Mouse (Mus musculus): ENCODE data around the gene Nr4a3. TPM values are rescaled to one million over a fixed set of nuclear protein-coding genes. Genes with fewer than 3 reads are reported as not detected.
A peak's percentile ranks its signal among the peaks of the same experiment; 100 is the strongest.

Gene Nr4a3
- polyA plus RNA-seq, 1 experiment, result 3.9 TPM

DNA sequence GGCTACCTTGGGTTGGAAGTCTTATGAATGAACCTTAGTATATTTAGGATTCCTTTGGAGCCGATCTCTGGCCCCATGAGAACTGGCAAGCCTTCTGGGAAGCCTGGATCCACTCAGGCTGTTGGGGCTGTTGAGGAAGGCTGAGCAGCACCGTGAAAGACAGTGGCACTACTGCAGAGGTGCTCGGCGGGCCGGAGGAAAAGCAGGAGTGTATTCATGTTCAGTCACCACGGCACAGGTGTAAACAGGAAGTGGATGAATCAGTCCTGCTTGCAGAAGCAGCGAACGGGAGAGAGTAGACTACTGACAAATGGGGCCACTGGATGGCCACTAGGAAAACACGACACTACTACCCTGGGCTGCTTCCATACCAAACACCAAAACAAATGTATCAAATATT is 10.7 kb upstream of the Nr4a3 start:
- Histone ChIP-seq H3K27me3 (ENCODE audit: control insufficient read depth, insufficient read depth, low read length) (no peaks in the 10 kb centered on the region), H3K4me1 (ENCODE audit: control insufficient read depth, insufficient read depth, insufficient read length, low read length) (no peaks in the 10 kb centered on the region), H3K27ac (ENCODE audit: insufficient read depth, low read depth, low read length) (no peak overlapping the region), H3K4me3 (ENCODE audit: low read depth, low read length) (no peak overlapping the region), H3K36me3 (ENCODE audit: control insufficient read depth, insufficient read depth, low read length) (no peaks in the 10 kb centered on the region)
- TF ChIP-seq CTCF (IDR thresholded peaks at IDR 0.05; ENCODE audit: extremely low read depth, insufficient read length, insufficient replicate concordance, low read depth, low read length), result no peak
- TF ChIP-seq POLR2A (IDR thresholded peaks at IDR 0.05; ENCODE audit: low read depth, low read length), result no peak
- WGBS, result 74% methylated on average over 9 of the region's 9 CpGs

DNA sequence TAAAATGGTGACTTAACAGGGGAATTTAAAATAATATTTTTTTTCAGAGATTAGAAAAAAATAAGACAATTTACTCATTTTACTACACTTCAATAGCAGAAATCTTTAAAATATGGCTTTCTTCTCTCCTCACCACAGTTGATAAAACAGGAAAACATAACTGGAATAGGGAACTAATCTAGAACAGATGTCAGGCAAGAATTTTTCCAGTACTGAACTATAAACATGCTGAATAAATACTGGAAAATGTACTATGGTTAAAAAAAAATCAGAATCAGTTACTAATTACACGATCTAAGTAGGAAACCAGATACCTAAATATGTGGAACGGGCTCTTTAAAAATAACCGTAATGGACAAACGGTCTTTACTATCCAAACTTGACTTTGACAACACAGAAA is 7.3 kb upstream of the Nr4a3 start:
- H3K27ac ChIP-seq (ENCODE audit: insufficient read depth, low read depth, low read length), result no peak overlapping the region
- H3K4me3 ChIP-seq (ENCODE audit: low read depth, low read length), result no peak overlapping the region
- no peaks in the 10 kb centered on the region for H3K36me3 ChIP-seq (ENCODE audit: control insufficient read depth, insufficient read depth, low read length)
- TF ChIP-seq POLR2A (IDR thresholded peaks at IDR 0.05; ENCODE audit: low read depth, low read length) (no peak), CTCF (IDR thresholded peaks at IDR 0.05; ENCODE audit: extremely low read depth, insufficient read length, insufficient replicate concordance, low read depth, low read length) (no peak)
- H3K4me1 ChIP-seq (ENCODE audit: control insufficient read depth, insufficient read depth, insufficient read length, low read length), result no peaks in the 10 kb centered on the region
- H3K27me3 ChIP-seq (ENCODE audit: control insufficient read depth, insufficient read depth, low read length), result no peaks in the 10 kb centered on the region
- WGBS, result 78% methylated on average over 4 of the region's 4 CpGs

DNA sequence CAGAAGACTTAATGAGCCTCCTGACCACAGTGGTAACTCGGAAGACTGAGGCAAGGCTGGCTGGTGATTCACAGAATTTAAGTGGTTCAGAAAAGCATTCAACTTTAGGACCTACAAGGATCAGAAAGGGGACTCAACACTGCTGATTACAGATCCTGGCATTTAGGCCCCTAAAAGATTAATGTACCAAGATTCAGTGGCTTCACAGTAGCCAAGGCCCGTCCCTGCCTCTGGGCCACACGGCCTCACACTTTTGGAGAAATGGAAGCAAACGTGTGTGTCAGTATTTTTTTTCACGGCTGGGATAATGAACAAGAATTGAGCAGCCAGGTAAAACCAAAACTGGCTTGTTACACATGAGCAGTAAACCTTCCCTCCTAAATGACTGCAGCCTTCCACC is 6.1 kb upstream of the Nr4a3 start:
- 89% methylated on average over 5 of the region's 5 CpGs for WGBS
- no peaks in the 10 kb centered on the region for H3K36me3 ChIP-seq (ENCODE audit: control insufficient read depth, insufficient read depth, low read length)
- H3K27me3 ChIP-seq (ENCODE audit: control insufficient read depth, insufficient read depth, low read length), result no peaks in the 10 kb centered on the region
- no peak overlapping the region for H3K27ac ChIP-seq (ENCODE audit: insufficient read depth, low read depth, low read length)
- no peak overlapping the region for H3K4me3 ChIP-seq (ENCODE audit: low read depth, low read length)
- H3K4me1 ChIP-seq (ENCODE audit: control insufficient read depth, insufficient read depth, insufficient read length, low read length), result no peaks in the 10 kb centered on the region
- TF ChIP-seq POLR2A (IDR thresholded peaks at IDR 0.05; ENCODE audit: low read depth, low read length) (no peak), CTCF (IDR thresholded peaks at IDR 0.05; ENCODE audit: extremely low read depth, insufficient read length, insufficient replicate concordance, low read depth, low read length) (no peak)

DNA sequence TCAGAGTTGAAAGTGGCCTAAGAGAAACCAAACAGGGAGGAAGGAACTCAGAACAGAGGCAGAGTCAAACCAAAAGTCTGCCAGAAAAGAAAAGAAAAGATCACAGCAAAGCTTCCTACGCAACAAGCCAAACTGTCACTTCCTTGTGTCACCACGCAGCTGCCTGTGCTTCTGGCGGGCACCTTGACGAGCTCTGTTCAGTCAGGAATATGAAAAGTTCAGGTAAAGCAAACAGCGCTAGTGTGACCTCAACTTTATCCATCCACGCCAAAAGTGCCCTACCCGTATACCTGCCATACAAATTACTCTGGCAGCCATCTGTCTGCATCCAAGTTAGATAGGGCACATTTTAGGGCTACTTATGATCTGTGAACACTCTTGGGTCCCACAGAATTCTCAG is 5.2 kb upstream of the Nr4a3 start:
- no peaks in the 10 kb centered on the region for H3K27me3 ChIP-seq (ENCODE audit: control insufficient read depth, insufficient read depth, low read length)
- 64% methylated on average over 7 of the region's 7 CpGs for WGBS
- no peak overlapping the region for H3K4me3 ChIP-seq (ENCODE audit: low read depth, low read length)
- no peaks in the 10 kb centered on the region for H3K36me3 ChIP-seq (ENCODE audit: control insufficient read depth, insufficient read depth, low read length)
- no peaks in the 10 kb centered on the region for H3K4me1 ChIP-seq (ENCODE audit: control insufficient read depth, insufficient read depth, insufficient read length, low read length)
- H3K27ac ChIP-seq (ENCODE audit: insufficient read depth, low read depth, low read length), result no peak overlapping the region
- TF ChIP-seq POLR2A (IDR thresholded peaks at IDR 0.05; ENCODE audit: low read depth, low read length) (no peak), CTCF (IDR thresholded peaks at IDR 0.05; ENCODE audit: extremely low read depth, insufficient read length, insufficient replicate concordance, low read depth, low read length) (no peak)

DNA sequence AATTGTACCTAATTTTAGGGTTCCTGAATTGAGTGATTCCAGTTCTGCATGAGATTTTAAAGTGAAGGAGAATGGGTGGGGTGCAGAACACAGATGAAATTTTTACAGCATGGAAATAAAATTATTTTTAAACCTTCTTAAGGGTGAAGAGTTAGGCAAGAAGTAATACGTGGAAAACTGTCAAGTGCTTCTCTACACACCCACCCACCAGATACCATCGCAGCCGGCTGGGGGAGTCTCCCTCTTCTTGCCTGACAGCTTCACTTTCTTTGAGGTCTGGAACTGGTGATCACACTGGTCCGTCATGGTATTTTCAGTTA is 2.5 kb upstream of the Nr4a3 start:
- H3K27me3 ChIP-seq (ENCODE audit: control insufficient read depth, insufficient read depth, low read length), result peaks cover 23% of the 10 kb centered on the region
- H3K36me3 ChIP-seq (ENCODE audit: control insufficient read depth, insufficient read depth, low read length), result no peaks in the 10 kb centered on the region
- H3K4me1 ChIP-seq (ENCODE audit: control insufficient read depth, insufficient read depth, insufficient read length, low read length), result peaks cover 3% of the 10 kb centered on the region; the same call in 1 of the 2 replicates
- H3K4me3 ChIP-seq (ENCODE audit: low read depth, low read length), result peak overlapping the region; percentile 88
- TF ChIP-seq CTCF (IDR thresholded peaks at IDR 0.05; ENCODE audit: extremely low read depth, insufficient read length, insufficient replicate concordance, low read depth, low read length) (no peak), POLR2A (IDR thresholded peaks at IDR 0.05; ENCODE audit: low read depth, low read length) (no peak)
- peak overlapping the region; percentile 97 for H3K27ac ChIP-seq (ENCODE audit: insufficient read depth, low read depth, low read length)
- WGBS, result under 1% methylated on average over 4 of the region's 4 CpGs

- Histone ChIP-seq H3K36me3 (ENCODE audit: control insufficient read depth, insufficient read depth, low read length) (no peaks in the 10 kb centered on the region), H3K4me3 (ENCODE audit: low read depth, low read length) (peak overlapping the region; percentile 88), H3K27me3 (ENCODE audit: control insufficient read depth, insufficient read depth, low read length) (peaks cover 30% of the 10 kb centered on the region), H3K27ac (ENCODE audit: insufficient read depth, low read depth, low read length) (peak overlapping the region; percentile 97), H3K4me1 (ENCODE audit: control insufficient read depth, insufficient read depth, insufficient read length, low read length) (peaks cover 6% of the 10 kb centered on the region)
- TF ChIP-seq CTCF (IDR thresholded peaks at IDR 0.05; ENCODE audit: extremely low read depth, insufficient read length, insufficient replicate concordance, low read depth, low read length) (peak; percentile 31; the same call in 1 of the 2 replicates), POLR2A (IDR thresholded peaks at IDR 0.05; ENCODE audit: low read depth, low read length) (peak; percentile 34)
- under 1% methylated on average over 105 of the region's 105 CpGs for WGBS
These were observed 1.9 kb upstream of the Nr4a3 start for GRCm38 (mm10) chr4:48042786-48043701.

- Histone ChIP-seq H3K27ac (ENCODE audit: insufficient read depth, low read depth, low read length) (peak overlapping the region; percentile 42), H3K27me3 (ENCODE audit: control insufficient read depth, insufficient read depth, low read length) (peaks cover 40% of the 10 kb centered on the region), H3K36me3 (ENCODE audit: control insufficient read depth, insufficient read depth, low read length) (no peaks in the 10 kb centered on the region), H3K4me3 (ENCODE audit: low read depth, low read length) (peak overlapping the region; percentile 72), H3K4me1 (ENCODE audit: control insufficient read depth, insufficient read depth, insufficient read length, low read length) (peaks cover 8% of the 10 kb centered on the region)
- 1% methylated on average over 11 of the region's 11 CpGs for WGBS
- no peak for TF ChIP-seq CTCF (IDR thresholded peaks at IDR 0.05; ENCODE audit: extremely low read depth, insufficient read length, insufficient replicate concordance, low read depth, low read length)
- TF ChIP-seq POLR2A (IDR thresholded peaks at IDR 0.05; ENCODE audit: low read depth, low read length), result no peak
These were observed 837 bp upstream of the Nr4a3 start for GRCm38 (mm10) chr4:48044141-48044490.

All from small intestine, adult 2 months (tissue).